Mouse (Mus musculus): ENCODE results near the gene E330009J07Rik. TPM values are rescaled to one million over a fixed set of nuclear protein-coding genes. Genes with fewer than 3 reads are reported as not detected.

Gene E330009J07Rik
- 20.1 TPM for polyA plus RNA-seq (2017; shearing (Covaris generic))

DNA sequence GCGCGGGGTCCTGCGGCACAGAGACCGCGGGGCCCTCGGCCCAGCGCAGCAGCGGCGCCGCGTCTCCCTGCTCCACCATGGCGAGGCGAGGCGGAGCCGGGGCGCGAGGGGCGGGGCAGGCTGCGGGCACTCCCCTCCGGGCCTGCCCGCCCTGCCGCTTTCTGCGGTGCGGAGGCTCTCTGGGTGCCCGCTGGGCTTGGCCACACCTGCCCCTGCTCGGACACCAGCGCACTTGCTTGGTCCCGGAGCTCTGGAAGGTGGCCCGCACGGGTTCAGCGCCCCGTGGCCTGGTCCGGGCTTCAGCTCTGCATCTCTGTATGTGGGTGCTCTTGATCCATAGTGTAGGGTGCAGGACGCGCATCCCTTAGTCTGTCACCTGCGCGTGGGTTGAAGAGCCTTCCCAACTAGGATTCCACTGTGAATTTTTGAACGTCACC lies at the start of gene E330009J07Rik:
TSS of gene E330009J07Rik (minus strand) at position 89 of the 437 bp plus-strand sequence.

GRCm38 (mm10) chr6:40470916-40471719 lies 35.2 kb upstream of the E330009J07Rik start, which contains the start of gene Ssbp1:
Gene Ssbp1, plus strand, starts transcription at chr6:40471352.

GRCm38 (mm10) chr6:40438936-40439335 lies 3.0 kb upstream of the E330009J07Rik start, which contains the start of gene Wee2:
Gene Wee2, plus strand, starts transcription at chr6:40439088.

Other genes starting within 250 kb of the E330009J07Rik start
- gene Agk, start 111.0 kb downstream of the E330009J07Rik start, polyA plus RNA-seq (2017; shearing (Covaris generic)): 50.9 TPM
- gene Wee2, start 3.0 kb upstream of the E330009J07Rik start, polyA plus RNA-seq (2017; shearing (Covaris generic)): not detected
- gene Ssbp1, start 35.2 kb upstream of the E330009J07Rik start, polyA plus RNA-seq (2017; shearing (Covaris generic)): 121 TPM
- not detected for gene Tas2r137, start 55.1 kb upstream of the E330009J07Rik start, polyA plus RNA-seq (2017; shearing (Covaris generic))
- gene Tas2r108, start 57.4 kb upstream of the E330009J07Rik start, polyA plus RNA-seq (2017; shearing (Covaris generic)): not detected
- gene Prss37, start 83.4 kb upstream of the E330009J07Rik start, polyA plus RNA-seq (2017; shearing (Covaris generic)): not detected
- gene Olfr461, start 118.9 kb upstream of the E330009J07Rik start, polyA plus RNA-seq (2017; shearing (Covaris generic)): not detected
- gene Olfr460, start 133.4 kb upstream of the E330009J07Rik start, polyA plus RNA-seq (2017; shearing (Covaris generic)): not detected
- not detected for gene Clec5a, start 149.7 kb upstream of the E330009J07Rik start, polyA plus RNA-seq (2017; shearing (Covaris generic))
- not detected for gene Tas2r138, start 177.2 kb upstream of the E330009J07Rik start, polyA plus RNA-seq (2017; shearing (Covaris generic))
- 0.10 TPM for gene Mgam, start 192.7 kb upstream of the E330009J07Rik start, polyA plus RNA-seq (2017; shearing (Covaris generic))